Mouse (Mus musculus) kidney, adult 9 months (tissue): ENCODE measurements around the gene Fbxo6.
"Not testable (repeated sequence)": the region's sequence is repeated elsewhere in the genome, so short reads cannot be mapped to it uniquely, and the experiment has no call there.

Experiments used
- DNase-seq: peaks from one replicate; pipeline ENCODE4 v3.0.0; 2022

Fbxo6 gene

GRCm38 (mm10) chr4:148121362-148121761 is 30.6 kb downstream of the Fbxo6 start:
- no peak for DNase-seq

- DNase-seq = no peak
Observed at GRCm38 (mm10) chr4:148120555-148120954, 31.4 kb downstream of the Fbxo6 start.

GRCm38 (mm10) chr4:148119578-148119977 is 32.4 kb downstream of the Fbxo6 start:
- not testable (repeated sequence) for DNase-seq

GRCm38 (mm10) chr4:148117392-148117791 is 34.5 kb downstream of the Fbxo6 start:
- no peak for DNase-seq

- no peak for DNase-seq
Observed at GRCm38 (mm10) chr4:148116657-148117056, 35.3 kb downstream of the Fbxo6 start.

- DNase-seq = peak; percentile 59
Observed at GRCm38 (mm10) chr4:148115467-148115866, 36.5 kb downstream of the Fbxo6 start.

- DNase-seq = peak; percentile 82
Observed at GRCm38 (mm10) chr4:148114758-148115391, 37.1 kb downstream of the Fbxo6 start.

GRCm38 (mm10) chr4:148112519-148112918 is 39.4 kb downstream of the Fbxo6 start:
- no peak for DNase-seq

GRCm38 (mm10) chr4:148109215-148109614 is 42.7 kb downstream of the Fbxo6 start:
- DNase-seq = no peak

GRCm38 (mm10) chr4:148108565-148109100 is 43.3 kb downstream of the Fbxo6 start:
- DNase-seq = no peak

- no peak for DNase-seq
Observed at GRCm38 (mm10) chr4:148107621-148108291, 44.2 kb downstream of the Fbxo6 start.

- no peak for DNase-seq
Observed at GRCm38 (mm10) chr4:148104146-148104545, 47.8 kb downstream of the Fbxo6 start.

GRCm38 (mm10) chr4:148101801-148102527 is 50.0 kb downstream of the Fbxo6 start:
- peak; percentile 49 for DNase-seq

- no peak for DNase-seq
Observed at GRCm38 (mm10) chr4:148098666-148099065, 53.3 kb downstream of the Fbxo6 start.

GRCm38 (mm10) chr4:148097936-148098335 is 54.0 kb downstream of the Fbxo6 start:
- no peak for DNase-seq
